Mouse (Mus musculus): Measurements from ENCODE around the gene Fto. TPM values are rescaled to one million over a fixed set of nuclear protein-coding genes. Genes with fewer than 3 reads are reported as not detected.

Gene Fto
- polyA plus RNA-seq, 1 experiment from 2014 or later: 28.6 TPM

DNA sequence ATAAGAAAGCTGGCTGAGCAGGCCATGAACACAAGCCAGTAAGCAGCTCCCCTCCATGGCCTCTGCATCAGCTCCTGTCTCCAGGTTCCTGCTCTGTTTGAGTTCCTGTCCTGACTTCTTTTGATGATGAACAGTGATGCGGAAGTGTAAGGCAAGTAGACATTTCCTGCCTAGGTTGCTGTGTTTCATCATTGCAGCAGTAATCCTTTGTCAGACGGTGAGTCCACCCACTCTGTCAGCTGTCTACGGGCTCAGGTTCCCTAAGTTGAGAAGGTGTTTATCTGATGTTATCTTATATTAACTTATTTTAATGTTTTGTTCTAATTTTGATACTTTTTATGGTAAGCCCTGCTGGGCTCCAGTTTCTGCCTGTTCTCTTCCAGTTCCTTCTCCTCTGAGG is 12.7 kb downstream of the Fto start:
- WGBS (ENCODE audit: insufficient replicate concordance): 56% methylated on average over 3 of the region's 3 CpGs
- Histone ChIP-seq H3K27ac (no peak overlapping the region), H3K36me3 (peaks cover 14% of the 10 kb centered on the region), H3K27me3 (replicated peaks) (no peaks in the 10 kb centered on the region), H3K9me3 (replicated peaks) (no peaks in the 10 kb centered on the region), H3K4me1 (peaks cover 26% of the 10 kb centered on the region), H3K4me2 (no peak overlapping the region), H3K9ac (no peak overlapping the region), H3K4me3 (no peak overlapping the region)
- ATAC-seq: no peak

DNA sequence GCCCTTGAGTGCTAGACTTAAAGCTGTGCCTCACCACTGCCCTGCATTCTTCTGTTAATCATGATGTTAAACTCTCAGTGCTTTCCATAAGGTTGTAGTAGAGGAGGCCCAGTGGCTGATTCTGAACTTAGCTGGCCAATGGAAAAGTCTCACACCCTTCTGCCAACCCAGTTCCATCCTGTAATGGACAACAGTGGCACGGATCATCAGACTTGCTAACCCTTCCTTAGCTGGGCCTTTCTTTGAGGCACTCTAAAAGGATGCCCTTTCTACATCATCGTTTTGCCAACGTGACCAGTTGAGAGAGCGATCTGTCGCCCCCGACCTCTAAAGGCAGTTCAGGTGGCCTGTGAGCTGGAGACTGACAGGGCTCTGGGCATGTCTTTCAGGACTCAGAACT is 13.6 kb downstream of the Fto start:
- Histone ChIP-seq H3K36me3 (peaks cover 14% of the 10 kb centered on the region), H3K4me1 (peaks cover 34% of the 10 kb centered on the region), H3K9me3 (replicated peaks) (no peaks in the 10 kb centered on the region), H3K4me3 (no peak overlapping the region), H3K9ac (no peak overlapping the region), H3K27me3 (replicated peaks) (no peaks in the 10 kb centered on the region), H3K27ac (no peak overlapping the region), H3K4me2 (no peak overlapping the region)
- 78% methylated on average over 6 of the region's 6 CpGs for WGBS (ENCODE audit: insufficient replicate concordance)
- no peak for ATAC-seq

DNA sequence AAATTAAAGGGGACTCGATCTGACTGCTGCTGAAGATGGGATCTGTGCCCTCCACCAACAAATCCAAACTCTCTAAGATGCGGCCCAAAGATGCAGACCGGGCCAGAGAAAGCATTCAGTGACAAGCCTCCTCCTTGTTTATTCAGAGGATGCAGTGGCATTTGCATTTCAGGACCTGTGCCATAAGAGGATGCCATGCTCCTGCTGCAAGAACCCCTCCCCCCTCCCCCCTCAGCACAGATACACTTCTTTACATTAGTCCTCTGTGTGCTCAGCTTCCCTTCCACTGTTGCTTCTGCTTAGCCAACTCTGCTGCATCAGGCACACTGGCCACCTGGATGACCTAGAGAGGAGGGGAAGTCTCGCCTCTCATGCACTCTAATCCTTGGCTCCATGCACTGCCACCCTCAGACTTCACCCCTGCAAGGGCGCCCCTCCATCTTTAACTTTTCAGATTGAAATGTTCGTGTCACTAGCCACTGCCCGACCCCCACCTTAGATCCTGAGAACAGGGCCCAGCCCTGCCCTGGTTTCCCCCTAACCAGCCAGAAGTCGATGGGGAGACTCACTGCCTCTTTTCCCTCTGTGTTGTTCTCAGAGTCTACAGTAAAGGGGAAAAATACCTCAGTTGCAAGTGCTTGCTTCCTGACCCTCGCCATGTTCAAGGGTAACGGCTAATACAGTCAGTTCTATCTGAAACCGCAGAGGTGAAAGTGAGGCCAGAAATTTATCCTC is 14.3 kb downstream of the Fto start:
- H3K4me1 ChIP-seq: peaks cover 36% of the 10 kb centered on the region
- H3K4me3 ChIP-seq: no peak overlapping the region
- no peak overlapping the region for H3K4me2 ChIP-seq
- no peak for ATAC-seq
- H3K36me3 ChIP-seq: peaks cover 14% of the 10 kb centered on the region
- H3K27me3 ChIP-seq (replicated peaks): no peaks in the 10 kb centered on the region
- 71% methylated on average over 11 of the region's 11 CpGs for WGBS (ENCODE audit: insufficient replicate concordance)
- no peak overlapping the region for H3K9ac ChIP-seq
- no peak overlapping the region for H3K27ac ChIP-seq
- no peaks in the 10 kb centered on the region for H3K9me3 ChIP-seq (replicated peaks)

DNA sequence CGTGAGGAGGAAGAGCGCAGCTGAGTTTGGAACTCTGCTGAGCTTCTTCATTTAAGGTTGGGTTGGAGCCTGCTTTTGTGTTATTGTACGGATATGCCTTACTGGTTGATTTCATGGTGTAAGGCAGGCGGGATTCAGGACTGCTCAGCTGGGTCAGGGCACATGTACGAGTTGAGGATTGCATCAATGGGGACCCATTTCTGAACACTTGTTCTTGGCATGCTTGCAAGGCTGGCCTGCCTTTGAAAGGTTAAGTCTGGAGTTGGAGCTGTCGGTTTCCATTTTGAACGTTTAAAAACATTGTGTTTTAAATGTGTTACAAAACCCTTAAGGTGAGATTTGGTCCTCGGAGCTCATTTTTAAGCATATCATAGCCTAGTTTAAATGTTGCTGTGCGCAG is 15.7 kb downstream of the Fto start:
- H3K4me1 ChIP-seq: peaks cover 36% of the 10 kb centered on the region
- WGBS (ENCODE audit: insufficient replicate concordance): 80% methylated on average over 9 of the region's 9 CpGs
- H3K36me3 ChIP-seq: peaks cover 14% of the 10 kb centered on the region
- H3K27me3 ChIP-seq (replicated peaks): no peaks in the 10 kb centered on the region
- H3K4me2 ChIP-seq: no peak overlapping the region
- no peaks in the 10 kb centered on the region for H3K9me3 ChIP-seq (replicated peaks)
- peak overlapping the region; percentile 32; the same call in 1 of the 2 replicates for H3K27ac ChIP-seq
- ATAC-seq: no peak
- no peak overlapping the region for H3K9ac ChIP-seq
- no peak overlapping the region for H3K4me3 ChIP-seq

DNA sequence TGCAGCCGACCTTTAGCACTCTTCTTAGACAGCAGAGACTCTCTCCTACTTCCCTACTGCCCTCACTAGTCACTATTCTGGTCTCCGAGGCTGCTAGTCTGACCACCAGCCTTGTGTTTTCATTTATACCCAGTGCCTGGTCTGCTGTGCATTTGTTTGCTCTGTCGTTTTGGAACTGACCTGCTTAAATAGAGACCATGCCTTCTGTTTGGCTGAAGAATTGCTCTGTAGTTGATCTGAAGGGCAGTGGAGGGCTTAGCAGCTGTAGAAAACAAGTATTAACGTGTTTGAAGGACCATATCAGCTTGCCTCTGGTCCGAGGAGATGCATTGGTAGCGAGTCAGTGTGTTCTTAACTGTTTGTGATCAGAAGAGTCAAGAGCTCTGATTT is 16.1 kb downstream of the Fto start:
- H3K36me3 ChIP-seq: peaks cover 14% of the 10 kb centered on the region
- H3K9me3 ChIP-seq (replicated peaks): no peaks in the 10 kb centered on the region
- 55% methylated on average over 6 of the region's 6 CpGs for WGBS (ENCODE audit: insufficient replicate concordance)
- H3K27me3 ChIP-seq (replicated peaks): no peaks in the 10 kb centered on the region
- no peak overlapping the region for H3K4me3 ChIP-seq
- H3K9ac ChIP-seq: no peak overlapping the region
- no peak for ATAC-seq
- peaks cover 34% of the 10 kb centered on the region for H3K4me1 ChIP-seq
- no peak overlapping the region for H3K4me2 ChIP-seq
- H3K27ac ChIP-seq: peak overlapping the region; percentile 32; the same call in 1 of the 2 replicates

DNA sequence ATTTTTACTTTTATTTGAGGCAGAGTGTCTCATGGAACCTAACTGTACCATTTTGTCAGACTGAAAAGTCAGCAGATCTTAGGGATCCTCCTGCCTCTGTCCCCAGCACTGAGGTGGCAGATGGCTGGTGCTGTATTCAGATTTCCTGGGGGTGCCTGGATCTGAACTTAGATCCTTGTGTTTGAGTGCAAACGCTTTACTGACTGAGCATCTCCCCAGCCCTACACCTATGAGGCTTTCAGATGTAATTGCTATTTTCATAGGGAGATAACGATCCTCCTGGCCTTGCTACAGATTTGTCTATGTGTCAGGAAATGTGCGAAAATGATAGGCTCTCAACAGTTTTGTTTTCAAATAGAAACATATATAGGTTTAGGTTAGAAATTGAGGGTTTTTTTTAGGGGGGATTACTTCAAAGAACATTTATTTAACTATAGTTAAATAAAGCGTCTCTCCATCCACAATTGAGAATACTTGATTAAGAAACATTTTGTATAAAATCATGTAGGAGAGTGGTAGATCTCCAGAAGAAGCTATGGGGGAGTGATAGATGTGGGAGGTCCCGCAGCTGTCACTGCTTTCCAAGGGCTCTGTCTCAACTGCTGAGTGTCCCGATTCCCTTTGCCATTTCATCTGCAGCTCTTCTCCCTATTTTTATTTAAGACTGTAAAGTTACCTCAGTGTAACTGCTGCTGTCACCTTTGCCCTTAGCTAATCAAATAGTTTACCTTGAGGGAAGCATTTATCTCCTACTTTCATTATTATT is 25.2 kb downstream of the Fto start:
- no peak overlapping the region for H3K9ac ChIP-seq
- no peak overlapping the region for H3K27ac ChIP-seq
- no peak for ATAC-seq
- H3K9me3 ChIP-seq (replicated peaks): peaks cover 6% of the 10 kb centered on the region; the same call in 1 of the 2 replicates
- WGBS (ENCODE audit: insufficient replicate concordance): 79% methylated on average over 6 of the region's 6 CpGs
- H3K4me1 ChIP-seq: peaks cover 12% of the 10 kb centered on the region
- no peaks in the 10 kb centered on the region for H3K27me3 ChIP-seq (replicated peaks)
- H3K36me3 ChIP-seq: 0 out of 2 replicates have a peak, but pooled peaks cover 5% of the 10 kb centered on the region
- H3K4me2 ChIP-seq: no peak overlapping the region
- H3K4me3 ChIP-seq: no peak overlapping the region

DNA sequence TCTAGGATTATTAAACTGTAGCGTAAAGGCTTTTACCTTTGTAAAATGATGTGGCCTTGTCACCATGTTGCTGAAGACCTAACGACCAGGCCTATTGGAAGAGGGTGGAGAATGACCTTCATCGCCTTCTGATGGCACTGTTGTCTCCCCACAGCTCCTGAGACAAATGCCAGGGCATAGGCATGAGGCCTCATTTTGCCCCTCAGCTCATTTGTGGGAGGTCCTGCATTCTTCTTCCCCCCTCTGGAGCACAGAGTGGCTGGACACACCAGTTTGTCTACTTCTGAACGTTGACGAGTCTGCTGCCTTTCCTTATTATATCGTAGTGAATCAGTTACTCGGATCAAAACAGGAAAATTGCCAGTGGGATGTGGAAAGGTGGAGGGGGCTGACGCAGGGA is 26.3 kb downstream of the Fto start:
- ATAC-seq: no peak
- peaks cover 6% of the 10 kb centered on the region; the same call in 1 of the 2 replicates for H3K9me3 ChIP-seq (replicated peaks)
- no peaks in the 10 kb centered on the region for H3K27me3 ChIP-seq (replicated peaks)
- H3K4me2 ChIP-seq: no peak overlapping the region
- H3K4me1 ChIP-seq: peaks cover 12% of the 10 kb centered on the region
- H3K27ac ChIP-seq: no peak overlapping the region
- H3K36me3 ChIP-seq: 0 out of 2 replicates have a peak, but pooled peaks cover 5% of the 10 kb centered on the region
- 77% methylated on average over 8 of the region's 8 CpGs for WGBS (ENCODE audit: insufficient replicate concordance)
- no peak overlapping the region for H3K9ac ChIP-seq
- no peak overlapping the region for H3K4me3 ChIP-seq

DNA sequence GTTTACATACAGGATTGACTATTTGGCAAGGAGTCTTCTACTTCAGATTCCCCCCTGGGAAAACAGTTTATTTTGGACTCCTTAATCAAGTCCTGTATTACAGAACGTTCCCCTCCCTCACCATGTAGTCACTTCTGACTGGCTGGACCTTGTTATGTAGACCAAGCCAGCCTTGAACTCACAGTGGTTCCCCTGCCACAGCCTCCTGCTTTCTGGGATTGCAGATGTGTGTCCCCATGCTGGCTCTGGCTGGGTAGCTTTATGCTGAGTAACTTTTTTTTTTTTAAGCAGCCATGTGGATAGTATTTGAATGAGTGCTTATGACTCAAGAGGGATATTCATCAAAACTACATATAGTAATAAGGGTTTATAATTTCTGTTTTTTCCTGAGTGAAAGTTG is 27.4 kb downstream of the Fto start:
- no peak for ATAC-seq
- 54% methylated on average over 1 of the region's 1 CpGs for WGBS (ENCODE audit: insufficient replicate concordance)
- Histone ChIP-seq H3K4me2 (no peak overlapping the region), H3K4me1 (peaks cover 15% of the 10 kb centered on the region), H3K9me3 (replicated peaks) (peaks cover 6% of the 10 kb centered on the region; the same call in 1 of the 2 replicates), H3K4me3 (no peak overlapping the region), H3K27ac (no peak overlapping the region), H3K9ac (no peak overlapping the region), H3K27me3 (replicated peaks) (no peaks in the 10 kb centered on the region), H3K36me3 (0 out of 2 replicates have a peak, but pooled peaks cover 5% of the 10 kb centered on the region)

DNA sequence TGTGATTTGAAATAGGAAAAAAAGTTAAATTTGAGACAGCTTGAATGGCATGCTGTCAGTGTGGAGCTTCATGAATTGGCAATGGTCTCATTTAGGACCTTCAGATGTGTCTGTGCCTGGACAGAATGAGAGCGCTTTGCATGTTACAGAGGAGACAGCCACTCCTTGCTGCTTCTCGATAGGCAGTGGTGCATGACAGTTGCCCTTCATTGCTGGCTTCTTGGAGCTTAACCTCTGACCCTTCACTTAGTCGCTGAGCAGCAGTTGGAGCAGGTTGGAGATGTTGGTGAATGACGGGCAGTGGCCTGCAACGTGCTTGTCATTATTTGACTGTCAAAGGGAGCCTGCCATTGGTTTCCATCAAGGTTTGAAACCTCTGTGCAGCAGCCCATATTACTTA is 28.9 kb downstream of the Fto start:
- H3K36me3 ChIP-seq: no peaks in the 10 kb centered on the region
- H3K27me3 ChIP-seq (replicated peaks): no peaks in the 10 kb centered on the region
- no peak for ATAC-seq
- H3K9ac ChIP-seq: no peak overlapping the region
- peaks cover 24% of the 10 kb centered on the region for H3K4me1 ChIP-seq
- H3K27ac ChIP-seq: no peak overlapping the region
- H3K9me3 ChIP-seq (replicated peaks): no peaks in the 10 kb centered on the region
- WGBS (ENCODE audit: insufficient replicate concordance): 66% methylated on average over 5 of the region's 5 CpGs
- H3K4me3 ChIP-seq: no peak overlapping the region
- H3K4me2 ChIP-seq: no peak overlapping the region

DNA sequence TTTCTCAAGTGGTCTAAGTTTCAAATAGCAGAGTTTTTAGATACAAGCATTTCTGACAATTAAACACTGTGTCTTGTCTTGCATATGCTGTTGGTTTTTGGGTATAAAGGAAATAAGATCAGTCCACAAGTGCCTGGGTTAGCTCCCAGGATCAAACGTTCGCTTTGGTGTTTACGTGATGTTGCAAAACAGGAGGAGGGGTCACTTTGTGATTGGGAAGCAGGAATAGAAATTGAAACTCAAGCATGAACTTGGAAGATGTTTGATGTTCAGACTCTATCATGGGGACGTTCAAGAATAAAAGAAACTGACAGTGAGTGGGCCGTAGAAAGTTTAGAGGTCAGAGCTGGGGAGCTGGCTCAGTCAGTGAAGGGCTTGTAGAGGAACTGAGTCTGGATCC is 29.5 kb downstream of the Fto start:
- no peaks in the 10 kb centered on the region for H3K9me3 ChIP-seq (replicated peaks)
- ATAC-seq: no peak
- no peak overlapping the region for H3K27ac ChIP-seq
- H3K4me3 ChIP-seq: no peak overlapping the region
- no peak overlapping the region for H3K4me2 ChIP-seq
- no peaks in the 10 kb centered on the region for H3K27me3 ChIP-seq (replicated peaks)
- WGBS (ENCODE audit: insufficient replicate concordance): 79% methylated on average over 5 of the region's 5 CpGs
- no peak overlapping the region for H3K9ac ChIP-seq
- peaks cover 30% of the 10 kb centered on the region for H3K4me1 ChIP-seq
- no peaks in the 10 kb centered on the region for H3K36me3 ChIP-seq

DNA sequence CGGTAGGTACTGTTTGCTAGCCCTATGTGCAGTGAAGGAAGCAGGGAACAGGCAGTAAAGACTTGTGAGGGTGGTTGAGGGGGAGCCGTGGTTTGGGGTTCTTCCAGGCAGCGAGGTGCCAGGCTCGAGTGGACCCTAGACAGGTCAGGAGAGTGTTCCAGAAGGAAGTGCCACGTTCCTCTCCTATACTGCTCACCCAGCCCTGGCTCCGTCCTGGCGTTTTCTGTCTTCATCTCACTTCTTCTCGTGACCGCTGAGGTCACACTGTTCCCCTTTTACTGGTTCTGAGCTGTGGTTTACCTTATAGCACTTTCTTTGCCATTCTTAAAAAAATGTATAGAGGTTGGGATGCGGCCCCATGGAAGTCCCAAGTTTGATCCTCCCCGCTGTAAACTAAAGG is 31.3 kb downstream of the Fto start:
- Histone ChIP-seq H3K36me3 (peaks cover 3% of the 10 kb centered on the region; the same call in 1 of the 2 replicates), H3K27me3 (replicated peaks) (no peaks in the 10 kb centered on the region), H3K27ac (no peak overlapping the region), H3K9ac (no peak overlapping the region), H3K4me3 (no peak overlapping the region), H3K4me2 (no peak overlapping the region), H3K4me1 (peaks cover 34% of the 10 kb centered on the region), H3K9me3 (replicated peaks) (no peaks in the 10 kb centered on the region)
- WGBS (ENCODE audit: insufficient replicate concordance): 68% methylated on average over 11 of the region's 11 CpGs
- ATAC-seq: no peak

DNA sequence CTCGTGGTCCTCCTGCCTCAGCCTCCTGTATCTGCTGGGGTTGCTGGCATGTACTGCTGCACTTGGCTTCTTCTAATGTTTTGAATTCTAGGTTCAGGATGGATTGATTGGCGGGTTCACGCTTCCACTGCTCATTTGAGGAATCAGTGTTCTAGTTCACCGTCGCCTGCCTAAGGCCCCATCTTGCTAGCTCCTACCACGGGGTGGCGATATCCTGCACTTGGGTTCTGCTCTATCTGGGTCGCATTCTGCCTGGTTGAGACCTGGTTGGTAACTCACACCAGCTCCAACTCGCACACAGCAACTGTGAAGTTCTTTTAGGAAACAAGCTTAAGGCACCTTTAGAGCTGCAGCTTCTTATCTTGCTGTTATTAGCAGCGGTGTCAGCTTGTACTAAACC is 33.8 kb downstream of the Fto start:
- no peak for ATAC-seq
- no peak overlapping the region for H3K4me2 ChIP-seq
- no peak overlapping the region for H3K27ac ChIP-seq
- no peaks in the 10 kb centered on the region for H3K9me3 ChIP-seq (replicated peaks)
- peaks cover 45% of the 10 kb centered on the region for H3K4me1 ChIP-seq
- 61% methylated on average over 10 of the region's 10 CpGs for WGBS (ENCODE audit: insufficient replicate concordance)
- H3K9ac ChIP-seq: no peak overlapping the region
- no peak overlapping the region for H3K4me3 ChIP-seq
- H3K27me3 ChIP-seq (replicated peaks): no peaks in the 10 kb centered on the region
- peaks cover 11% of the 10 kb centered on the region; the same call in 1 of the 2 replicates for H3K36me3 ChIP-seq
